Mouse (Mus musculus) layer of hippocampus, postnatal 14 days (tissue): ENCODE results near the gene Tmem11. TPM values are rescaled to one million over a fixed set of nuclear protein-coding genes. Genes with fewer than 3 reads are reported as not detected.
A peak's percentile ranks its signal among the peaks of the same experiment; 100 is the strongest.
"Not testable (repeated sequence)": the region's sequence is repeated elsewhere in the genome, so short reads cannot be mapped to it uniquely, and the experiment has no call there.

Source experiments
- DNase-seq, 2 experiments: peaks; one replicate each; pipeline ENCODE4 v3.0.0; 2021 to 2022; ENCODE audit warnings: low spot score in 2 of 2, mixed read lengths in 1 of 2
- total RNA-seq, 2 experiments: library from RNA; stranded (reverse); gene quantifications; 2 replicates each; pipeline ENCODE4 v1.2.3; 2021

Tmem11 gene
- total RNA-seq, 2 experiments from 2014 or later: 24.7 to 25.7 TPM

GRCm38 (mm10) chr11:60889861-60890260 is 10.8 kb upstream of the Tmem11 start:
- DNase-seq: no peak

- DNase-seq: not testable (repeated sequence)
Measured at GRCm38 (mm10) chr11:60886986-60887385, 7.9 kb upstream of the Tmem11 start.

DNA sequence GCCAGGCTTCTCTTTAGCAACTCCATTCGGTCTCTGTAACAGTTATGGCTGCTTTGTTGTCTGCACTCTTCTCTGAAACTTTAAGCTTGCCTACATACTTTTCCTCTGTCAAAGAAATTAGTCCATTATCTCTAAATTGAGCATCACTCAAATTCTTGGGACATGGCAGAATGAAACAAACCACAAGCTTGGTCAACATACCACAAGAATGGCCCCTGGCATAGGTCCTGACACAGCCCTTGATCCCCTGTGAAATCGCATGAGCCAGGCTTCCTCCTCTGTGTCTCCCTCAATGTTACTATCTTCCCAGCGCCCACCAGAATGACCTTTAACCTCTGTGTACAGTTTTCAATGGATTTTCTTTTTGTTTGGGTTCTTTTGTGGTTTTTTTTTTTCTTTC is 3.3 kb upstream of the Tmem11 start:
- DNase-seq: no peak

GRCm38 (mm10) chr11:60880559-60880958 is 1.5 kb upstream of the Tmem11 start:
- no peak for DNase-seq

DNA sequence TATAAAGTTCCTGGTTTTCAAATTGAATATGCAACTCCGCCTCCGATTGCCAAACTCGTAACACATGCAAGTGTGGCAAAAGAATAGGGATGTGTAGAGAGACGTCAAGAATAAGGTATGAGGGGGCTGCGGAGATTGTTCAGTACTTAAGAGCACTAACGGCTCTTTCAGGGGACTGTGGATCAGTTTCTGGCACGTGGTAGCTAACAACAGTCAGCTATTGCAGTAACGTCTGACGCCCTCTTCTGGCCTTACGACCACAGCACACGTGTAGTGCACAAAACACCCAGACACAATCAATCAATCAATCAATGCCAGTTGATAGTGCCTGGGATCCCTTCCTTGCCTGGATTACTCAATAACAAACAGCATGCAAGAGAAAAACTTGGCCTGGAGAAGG is 351 bp upstream of the Tmem11 start:
- peak; percentile 46 to 55 for DNase-seq

DNA sequence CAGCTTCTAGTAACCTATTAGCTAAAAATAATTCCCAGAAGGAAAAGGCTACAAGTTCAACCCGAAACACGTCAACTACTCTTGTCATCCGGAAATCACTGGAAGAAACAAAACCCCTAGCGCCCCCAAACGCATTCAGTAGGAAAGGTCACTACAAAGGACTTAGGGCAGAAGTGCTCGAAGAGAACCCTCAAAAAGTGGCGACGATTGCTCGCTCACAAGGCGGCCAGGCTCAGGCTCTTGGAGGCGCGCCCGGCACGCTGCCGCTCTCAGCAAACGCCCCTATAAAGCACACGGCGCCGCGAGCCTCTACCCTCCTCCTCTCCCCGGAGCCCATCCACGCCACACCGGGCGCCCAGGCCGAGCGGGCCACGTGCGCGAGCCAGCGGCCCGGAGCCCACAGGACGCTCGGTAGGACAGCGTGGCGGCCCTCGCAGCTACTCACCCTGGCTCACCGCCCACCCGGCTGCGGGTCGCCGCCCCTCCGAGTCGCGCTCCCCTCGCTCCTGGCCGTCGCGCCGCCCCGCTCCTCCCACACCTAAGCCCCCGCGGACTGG is 938 bp downstream of the Tmem11 start:
- DNase-seq: peak in 1 of 2 experiments; percentile 44

DNA sequence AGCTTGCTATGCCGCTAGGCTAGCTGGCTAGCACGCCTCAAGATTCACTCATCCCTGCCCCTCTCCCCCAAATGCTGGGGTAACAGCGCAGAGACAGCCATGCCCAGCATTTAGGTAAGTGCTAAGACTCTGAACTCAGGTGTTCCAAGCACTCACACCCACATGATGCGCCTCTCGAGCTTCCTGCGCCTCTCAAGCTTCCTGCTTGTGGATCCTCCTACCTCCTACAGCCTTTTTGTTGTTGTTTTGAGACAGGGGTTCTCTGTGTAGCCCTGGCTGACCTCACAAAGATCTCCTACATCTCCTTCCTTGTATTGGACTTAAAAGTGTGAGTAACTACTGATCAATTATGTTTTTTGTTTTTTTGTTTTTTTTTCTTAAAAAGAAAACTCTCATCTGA is 6.0 kb downstream of the Tmem11 start:
- DNase-seq: no peak

DNA sequence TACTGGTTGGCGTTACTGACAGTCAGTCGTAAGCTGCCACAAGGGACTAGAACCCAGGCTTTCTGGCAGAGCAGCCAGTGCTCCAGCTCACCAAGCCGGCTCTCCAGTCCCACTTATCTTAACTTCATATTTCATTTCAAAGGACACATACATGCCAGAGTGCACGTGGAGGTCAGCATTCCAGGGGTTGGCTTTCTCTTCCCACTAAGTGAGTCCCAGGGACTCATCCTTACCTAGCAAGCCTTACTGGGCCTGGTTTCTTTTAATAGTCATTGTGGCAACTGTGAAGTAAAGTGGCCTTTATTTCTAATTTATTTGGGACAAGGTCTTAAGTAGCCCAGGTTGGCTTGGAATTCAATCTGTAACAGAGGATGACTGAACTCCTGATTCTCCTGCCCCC is 7.7 kb downstream of the Tmem11 start:
- DNase-seq: no peak

DNA sequence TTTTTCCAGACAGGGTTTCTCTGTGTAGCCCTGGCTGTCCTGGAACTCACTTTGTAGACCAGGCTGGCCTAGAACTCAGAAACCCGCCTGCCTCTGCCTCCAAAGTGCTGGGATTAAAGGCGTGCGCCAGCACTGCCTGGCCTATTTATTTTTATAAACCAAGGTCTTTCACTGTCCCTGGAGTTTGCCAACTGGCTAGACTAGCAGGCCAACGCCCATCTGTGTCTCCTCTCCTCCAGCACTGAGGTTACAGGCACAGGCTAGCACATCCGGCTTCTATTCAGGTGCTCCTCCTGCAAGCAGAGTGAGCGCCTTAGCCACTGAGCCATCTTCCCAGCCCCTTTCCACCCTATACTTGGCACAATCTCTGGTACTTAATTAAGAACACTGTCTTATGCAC is 9.6 kb downstream of the Tmem11 start:
- not testable (repeated sequence) for DNase-seq

DNA sequence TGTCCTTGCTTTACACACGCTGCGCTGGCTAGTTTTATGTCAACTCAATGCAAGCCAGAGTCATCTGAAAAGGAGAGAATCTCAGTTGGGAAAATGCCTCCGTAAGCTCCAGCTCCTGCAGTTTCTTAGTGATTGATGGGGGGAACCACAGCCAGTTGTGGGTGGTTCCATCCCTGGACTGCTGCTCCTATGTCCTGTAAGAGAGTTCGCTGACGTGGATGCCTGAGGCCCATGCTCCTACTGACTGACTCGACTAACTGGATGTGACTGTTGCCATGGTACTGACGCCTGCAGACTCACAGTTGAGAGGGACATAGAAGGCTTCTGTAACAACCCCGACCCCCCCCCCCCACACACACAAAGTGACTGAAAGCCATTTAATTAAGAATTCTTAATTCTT is 11.2 kb downstream of the Tmem11 start:
- DNase-seq: no peak

DNA sequence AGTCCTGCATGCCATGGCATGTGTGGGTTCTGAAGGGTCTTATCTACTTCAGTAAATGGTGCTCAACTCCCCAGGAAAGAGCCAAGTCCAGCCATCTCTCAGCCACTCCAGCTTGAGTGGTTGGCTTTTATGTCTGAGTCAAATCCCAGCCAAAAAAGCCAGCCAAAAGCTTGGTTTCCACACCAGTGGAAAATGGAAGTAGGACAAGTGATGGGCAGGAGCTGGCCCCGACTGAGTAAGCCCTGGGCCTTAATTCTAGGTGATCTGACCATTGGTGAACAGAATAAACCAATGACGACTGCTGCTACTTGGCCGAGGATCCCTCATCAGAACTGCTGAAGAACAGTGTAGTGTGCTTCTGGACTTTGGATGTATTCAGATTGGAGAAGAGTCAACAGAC is 11.6 kb downstream of the Tmem11 start:
- no peak for DNase-seq

DNA sequence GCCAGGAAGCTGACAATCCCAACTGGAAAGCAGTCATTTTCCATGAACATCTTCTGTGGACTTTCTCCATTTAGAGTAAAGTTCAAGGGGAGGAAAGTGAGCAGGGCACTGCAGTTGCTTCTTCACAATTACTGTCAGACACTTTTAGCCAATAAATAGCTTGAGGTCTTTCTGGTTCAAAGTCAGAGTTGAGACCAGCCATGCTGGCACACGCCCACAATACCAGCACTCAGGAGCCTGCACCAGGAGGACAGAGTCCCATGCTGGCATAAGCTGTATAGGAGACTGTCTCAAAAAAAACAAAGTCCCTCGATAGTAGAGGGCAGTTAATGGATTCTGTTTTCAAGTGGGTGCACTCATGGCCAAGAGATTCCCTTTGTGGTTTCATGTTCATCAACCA is 13.1 kb downstream of the Tmem11 start:
- no peak for DNase-seq

- DNase-seq: no peak
Measured at GRCm38 (mm10) chr11:60864916-60865315, 14.2 kb downstream of the Tmem11 start.

DNA sequence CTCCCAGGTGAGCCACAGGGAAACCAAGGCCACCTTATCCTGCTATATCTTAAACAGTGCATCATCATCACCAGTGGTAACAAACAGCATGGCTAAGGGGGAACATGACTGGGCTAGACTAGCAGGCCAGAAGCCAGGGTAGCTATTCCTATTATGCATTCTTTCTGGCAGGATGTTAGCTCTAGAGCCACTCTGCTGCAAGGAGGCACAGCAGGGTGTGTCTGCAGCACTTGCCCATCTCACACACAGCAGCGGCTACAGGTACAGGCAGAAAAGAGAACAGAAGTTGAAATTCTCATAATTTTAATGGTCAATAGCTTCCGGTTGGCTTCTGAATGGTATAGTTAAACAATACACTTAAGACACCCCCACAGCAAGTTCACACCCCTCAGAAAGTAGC is 14.9 kb downstream of the Tmem11 start:
- DNase-seq: no peak

DNA sequence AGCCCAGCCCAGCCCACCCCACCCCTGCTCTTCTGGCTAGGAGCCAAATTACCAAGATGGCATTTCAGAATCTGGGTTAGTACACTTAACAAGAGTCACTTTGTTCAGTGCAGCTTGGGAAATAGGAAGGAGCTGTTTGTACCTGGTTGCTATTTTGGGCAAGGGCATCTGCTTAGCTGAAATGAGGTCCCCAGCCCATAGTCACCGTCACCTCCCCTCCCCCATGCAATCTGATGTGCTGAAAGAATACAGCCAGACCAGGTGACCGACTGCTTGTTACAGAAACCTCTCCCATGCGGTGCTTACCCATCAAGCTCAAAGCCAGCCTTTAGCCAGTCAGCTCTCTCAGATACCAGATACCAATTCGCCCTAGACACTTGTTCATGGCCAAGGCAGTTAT is 15.9 kb downstream of the Tmem11 start:
- no peak for DNase-seq

GRCm38 (mm10) chr11:60861993-60862392 is 17.1 kb downstream of the Tmem11 start:
- no peak for DNase-seq

DNA sequence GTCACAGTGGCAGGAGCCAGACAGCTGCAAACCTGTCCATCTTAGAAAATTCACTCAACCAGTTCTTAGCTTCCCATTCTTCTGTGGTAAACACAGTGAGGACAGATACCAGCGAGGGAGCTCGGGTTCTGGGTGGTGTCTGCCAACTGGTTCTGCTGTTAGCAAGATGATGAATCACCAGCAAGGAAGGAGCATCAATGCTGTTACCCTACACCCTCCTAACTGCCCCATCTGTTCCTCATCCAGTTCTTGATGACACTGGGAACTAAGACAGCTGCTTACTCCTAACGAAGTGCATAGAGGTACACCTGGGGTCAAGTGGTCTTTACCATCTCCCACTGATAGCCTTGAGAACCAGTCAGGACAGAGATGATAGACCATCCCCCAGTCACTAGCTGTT is 22.5 kb downstream of the Tmem11 start:
- DNase-seq: no peak

GRCm38 (mm10) chr11:60845415-60845814 is 33.7 kb downstream of the Tmem11 start:
- DNase-seq: no peak

GRCm38 (mm10) chr11:60843412-60843811 is 35.7 kb downstream of the Tmem11 start:
- DNase-seq: no peak

DNA sequence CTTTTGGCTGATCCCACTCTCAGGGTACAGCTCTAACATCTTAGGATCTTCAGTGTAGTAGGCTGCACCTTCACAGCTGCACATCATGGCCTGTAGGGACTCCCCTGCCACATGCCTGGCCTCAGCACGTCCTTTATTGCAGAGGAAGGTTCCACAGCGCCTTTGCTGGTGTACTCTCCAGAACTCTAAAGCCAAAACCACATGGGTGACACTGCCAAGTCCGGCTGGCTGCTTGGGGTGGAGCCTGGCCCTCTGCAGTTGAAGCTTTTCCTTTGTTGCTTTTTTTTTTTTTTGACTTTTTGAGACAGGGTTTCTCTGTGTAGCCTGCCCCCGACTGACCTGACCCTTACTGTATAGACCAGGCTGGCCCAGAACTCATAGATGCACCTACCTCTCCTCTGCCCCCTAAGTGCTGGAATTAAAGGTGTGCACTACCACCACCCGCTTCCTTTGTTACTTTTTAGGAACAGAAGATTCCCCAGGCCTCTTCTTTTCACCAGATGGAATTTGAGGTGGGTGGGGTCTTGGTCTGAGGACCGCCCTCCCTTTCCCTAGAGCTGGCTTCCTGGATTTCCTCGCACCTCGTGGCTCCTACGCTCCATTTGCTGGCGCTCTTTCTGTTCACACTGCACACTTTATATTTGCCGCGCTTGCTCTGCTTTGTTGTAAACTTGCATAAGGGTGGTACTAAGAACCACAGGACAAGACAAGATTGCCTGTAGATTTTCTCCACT is 37.4 kb downstream of the Tmem11 start:
- DNase-seq: no peak

DNA sequence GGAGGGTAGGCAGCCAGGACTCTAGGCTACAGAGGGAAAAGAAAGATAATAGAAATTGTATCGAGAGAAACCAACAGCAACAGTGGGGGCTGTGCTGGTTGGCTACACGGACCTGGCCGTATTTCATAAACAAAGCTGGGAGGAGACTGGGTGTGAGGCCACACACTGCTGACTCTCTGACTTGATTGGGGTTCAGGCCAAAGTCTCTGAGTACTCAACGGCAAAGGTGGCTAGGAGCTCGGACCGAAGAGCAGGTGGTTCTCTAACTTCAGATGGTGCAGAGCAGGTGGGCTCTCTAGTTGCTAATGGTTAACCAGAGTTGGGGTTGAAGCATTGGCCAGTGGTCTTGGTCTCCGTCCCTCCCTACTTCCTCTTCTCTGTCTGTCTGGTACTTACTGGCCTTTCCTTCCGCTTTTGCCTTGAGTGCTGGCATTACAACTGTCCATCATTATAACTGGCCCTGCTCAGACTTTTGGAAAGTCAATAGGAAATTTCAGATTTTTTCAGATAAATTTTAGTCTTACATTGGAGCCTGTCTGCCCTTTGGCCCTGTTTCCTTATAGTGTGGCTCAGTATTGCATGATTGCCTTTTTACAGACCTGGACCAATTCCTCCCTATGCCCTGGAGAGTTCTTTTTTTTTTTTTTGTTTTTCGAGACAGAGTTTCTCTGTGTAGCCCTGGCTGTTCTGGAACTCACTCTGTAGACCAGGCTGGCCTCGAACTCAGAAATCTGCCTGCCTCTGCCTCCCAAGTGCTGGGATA is 41.2 kb downstream of the Tmem11 start:
- no peak for DNase-seq

- no peak for DNase-seq
Measured at GRCm38 (mm10) chr11:60836897-60837296, 42.2 kb downstream of the Tmem11 start.
